Mouse (Mus musculus) stomach, postnatal 0 days (tissue): ENCODE results near the gene Usp21.

Source experiments
- CTCF ChIP-seq: IDR thresholded peaks from 2 replicates; pipeline ENCODE4 v1.5.1; 2016; ENCODE audit warnings: antibody characterized with exemption, low read depth, mild to moderate bottlenecking, moderate library complexity
- EP300 ChIP-seq: optimal IDR thresholded peaks from 2 replicates; pipeline ENCODE3; 2016; ENCODE audit warnings: antibody characterized with exemption

- TF ChIP-seq CTCF (no peak), EP300 (no peak)
Observed at GRCm38 (mm10) chr1:171322012-171322411, 34.2 kb upstream of the Usp21 start.
